Mouse (Mus musculus) CH12.LX (cell line): ENCODE results near the gene Olfr1308. TPM values are rescaled to one million over a fixed set of nuclear protein-coding genes. Genes with fewer than 3 reads are reported as not detected.

ENCODE experiments used
- DNase-seq: peaks from one replicate; pipeline ENCODE4 v3.0.0-alpha.2; 2013; ENCODE audit errors: extremely low read depth
- H3K27ac ChIP-seq: 2 replicates; pipeline ENCODE4 v1.5.1; 2012; ENCODE audit warnings: low read depth, mild to moderate bottlenecking, control low read depth, moderate library complexity; ENCODE audit not compliant: insufficient read depth
- H3K27me3 ChIP-seq: replicated peaks from 2 replicates; pipeline ENCODE3; 2012; ENCODE audit warnings: inconsistent platforms
- H3K36me3 ChIP-seq, 2 experiments: replicated peaks in 1 of 2; 2 replicates each; pipeline versions ENCODE3 to v1.6.1; 2012; ENCODE audit warnings: inconsistent platforms in 1 of 2, low read length in 1 of 2, mild to moderate bottlenecking in 1 of 2, mixed read lengths in 1 of 2, moderate library complexity in 1 of 2; ENCODE audit not compliant: control insufficient read depth in 1 of 2, insufficient read depth in 1 of 2
- H3K4me1 ChIP-seq, 2 experiments: 2 replicates each; pipeline ENCODE4 v1.6.1; 2012; ENCODE audit warnings: inconsistent platforms in 1 of 2, moderate library complexity in 1 of 2; ENCODE audit not compliant: insufficient read depth in 2 of 2, control insufficient read depth in 1 of 2
- H3K4me2 ChIP-seq: 2 replicates; pipeline ENCODE4 v1.6.1; 2012; ENCODE audit warnings: low read depth, mild to moderate bottlenecking, control low read depth; ENCODE audit not compliant: poor library complexity, insufficient read depth, severe bottlenecking
- H3K4me3 ChIP-seq, 3 experiments: fragments of 150-350 bp in 1 of 3; sonication (generic) in 1 of 3; replicated peaks in 1 of 3; 2 replicates each; pipeline versions ENCODE3 to v1.5.1; 2011 to 2012; ENCODE audit warnings: low read depth in 2 of 3, low read length in 2 of 3, mild to moderate bottlenecking in 2 of 3, moderate library complexity in 2 of 3, control low read depth in 1 of 3, improper control_type of control experiment in 1 of 3, inconsistent platforms in 1 of 3, mixed read lengths in 1 of 3; ENCODE audit not compliant: poor library complexity in 1 of 3
- H3K79me2 ChIP-seq: replicated peaks from 2 replicates; pipeline ENCODE4 v1.6.1; 2012; ENCODE audit warnings: mild to moderate bottlenecking, moderate library complexity; ENCODE audit not compliant: control insufficient read depth, poor library complexity, insufficient read depth, severe bottlenecking; ENCODE audit errors: extremely low read depth
- H3K9ac ChIP-seq: 2 replicates; pipeline ENCODE4 v1.6.1; 2012; ENCODE audit warnings: low read depth, mild to moderate bottlenecking, control low read depth, moderate library complexity; ENCODE audit not compliant: insufficient read depth
- H3K9me3 ChIP-seq: replicated peaks from 2 replicates; pipeline ENCODE3; 2012; ENCODE audit warnings: low read length, inconsistent platforms, mixed read lengths
- E2F4 ChIP-seq: IDR thresholded peaks from 2 replicates; pipeline ENCODE4 v1.6.1; 2011; ENCODE audit warnings: low read depth, low read length, improper control_type of control experiment; ENCODE audit not compliant: insufficient replicate concordance
- ELF1 ChIP-seq: IDR thresholded peaks from 2 replicates; pipeline ENCODE4 v1.6.1; 2014; ENCODE audit warnings: low read depth, mild to moderate bottlenecking, inconsistent platforms, low read length, improper control_type of control experiment
- GABPA ChIP-seq: IDR thresholded peaks from 2 replicates; pipeline ENCODE4 v1.6.1; 2012; ENCODE audit warnings: low read depth, low read length, improper control_type of control experiment, inconsistent platforms; ENCODE audit not compliant: insufficient replicate concordance
- HCFC1 ChIP-seq: IDR thresholded peaks from 2 replicates; pipeline ENCODE4 v1.6.1; 2012; ENCODE audit warnings: low read depth, mild to moderate bottlenecking, inconsistent platforms, low read length, improper control_type of control experiment
- IRF4 ChIP-seq: IDR thresholded peaks from 2 replicates; pipeline ENCODE4 v1.6.1; 2014; ENCODE audit warnings: low read depth, mild to moderate bottlenecking, inconsistent platforms, low read length, improper control_type of control experiment
- JUN ChIP-seq: IDR thresholded peaks from 2 replicates; pipeline ENCODE4 v1.6.1; 2011; ENCODE audit warnings: low read depth, mild to moderate bottlenecking, low read length, improper control_type of control experiment, moderate library complexity; ENCODE audit not compliant: insufficient read depth
- JUND ChIP-seq: conservative IDR thresholded peaks from 2 replicates; pipeline ENCODE4 v1.6.1; 2011; ENCODE audit warnings: low read depth, low read length, improper control_type of control experiment
- KAT2A ChIP-seq: IDR thresholded peaks from 2 replicates; pipeline ENCODE4 v1.6.1; 2012; ENCODE audit warnings: low read length, improper control_type of control experiment, inconsistent platforms; ENCODE audit not compliant: insufficient replicate concordance
- MAX ChIP-seq: IDR thresholded peaks from 2 replicates; pipeline ENCODE4 v1.6.1; 2011; ENCODE audit warnings: low read length, improper control_type of control experiment
- MAZ ChIP-seq: IDR thresholded peaks from 2 replicates; pipeline ENCODE4 v1.6.1; 2012; ENCODE audit warnings: low read depth, mild to moderate bottlenecking, inconsistent platforms, low read length, improper control_type of control experiment, moderate library complexity
- MEF2A ChIP-seq: IDR thresholded peaks from 2 replicates; pipeline ENCODE4 v1.6.1; 2014; ENCODE audit warnings: low read depth, mild to moderate bottlenecking, inconsistent platforms, low read length, improper control_type of control experiment, borderline replicate concordance
- MYC ChIP-seq: IDR thresholded peaks from 2 replicates; pipeline ENCODE4 v1.6.1; 2011; ENCODE audit warnings: low read depth, mild to moderate bottlenecking, improper control_type of control experiment, low read length
- NELFE ChIP-seq: IDR thresholded peaks from 2 replicates; pipeline ENCODE4 v1.6.1; 2011; ENCODE audit warnings: low read depth, low read length, improper control_type of control experiment
- NRF1 ChIP-seq: IDR thresholded peaks from 2 replicates; pipeline ENCODE4 v1.6.1; 2014; ENCODE audit warnings: low read depth, mild to moderate bottlenecking, inconsistent platforms, low read length, improper control_type of control experiment, moderate library complexity
- POLR2A ChIP-seq: IDR thresholded peaks from 2 replicates; pipeline ENCODE4 v1.6.1; 2011; ENCODE audit warnings: low read depth, mild to moderate bottlenecking, improper control_type of control experiment, low read length
- POLR2AphosphoS2 ChIP-seq: IDR thresholded peaks from 2 replicates; pipeline ENCODE4 v1.6.1; 2011; ENCODE audit warnings: low read depth, low read length, improper control_type of control experiment
- RCOR1 ChIP-seq: conservative IDR thresholded peaks from 2 replicates; pipeline ENCODE4 v1.6.1; 2012; ENCODE audit warnings: low read depth, mild to moderate bottlenecking, inconsistent platforms, low read length, improper control_type of control experiment
- SMC3 ChIP-seq: IDR thresholded peaks from 2 replicates; pipeline ENCODE4 v1.6.1; 2011; ENCODE audit warnings: low read depth, low read length, improper control_type of control experiment
- TBP ChIP-seq: conservative IDR thresholded peaks from 2 replicates; pipeline ENCODE4 v1.6.1; 2011; ENCODE audit warnings: low read depth, low read length, improper control_type of control experiment
- USF2 ChIP-seq: conservative IDR thresholded peaks from 2 replicates; pipeline ENCODE4 v1.6.1; 2011; ENCODE audit warnings: low read depth, low read length, improper control_type of control experiment
- ZC3H11A ChIP-seq: IDR thresholded peaks from 2 replicates; pipeline ENCODE4 v1.6.1; 2012; ENCODE audit warnings: low read depth, mild to moderate bottlenecking, inconsistent platforms, low read length, improper control_type of control experiment
- ZKSCAN1 ChIP-seq: IDR thresholded peaks from 2 replicates; pipeline ENCODE4 v1.6.1; 2012; ENCODE audit warnings: low read depth, inconsistent platforms, low read length, improper control_type of control experiment, borderline replicate concordance
- ZMIZ1 ChIP-seq: IDR thresholded peaks from 2 replicates; pipeline ENCODE4 v1.6.1; 2012; ENCODE audit warnings: low read depth, mild to moderate bottlenecking, inconsistent platforms, low read length, improper control_type of control experiment
- dilution Hi-C: fragments of 300-500 bp; cut with MboI; formaldehyde crosslinking; loops from 2 replicates; pipeline ENCODE4 v1.14.3; 2020; ENCODE audit warnings: low sequenced_read_pairs; ENCODE audit not compliant: extremely low pct_unique_long_range_greater_than_20kb, extremely low pct_ligation_motif_present
- in situ Hi-C: fragments of 300-500 bp; cut with MboI; formaldehyde crosslinking; loops from 3 replicates; pipeline ENCODE4 v1.14.3; 2019; ENCODE audit warnings: low sequenced_read_pairs, low pct_ligation_motif_present, low pct_unique_long_range_greater_than_20kb, mixed read lengths
- polyA plus RNA-seq: library from polyadenylated mRNA; unstranded; fragments of >175 nt; gene quantifications from 2 replicates; pipeline ENCODE4 v1.2.1, GENCODE M21; 2012; ENCODE audit warnings: low read depth; ENCODE audit not compliant: insufficient read length
- total RNA-seq, 2 experiments: library from RNA; depleted of rRNA; stranded (reverse); fragments of 300-350 nt in 1 of 2; fragments of >200 nt in 1 of 2; gene quantifications; 2 replicates each; pipeline ENCODE4 v1.2.3; 2012 to 2014

Gene Olfr1308
- total and polyA plus RNA-seq, 3 experiments = not detected

DNA sequence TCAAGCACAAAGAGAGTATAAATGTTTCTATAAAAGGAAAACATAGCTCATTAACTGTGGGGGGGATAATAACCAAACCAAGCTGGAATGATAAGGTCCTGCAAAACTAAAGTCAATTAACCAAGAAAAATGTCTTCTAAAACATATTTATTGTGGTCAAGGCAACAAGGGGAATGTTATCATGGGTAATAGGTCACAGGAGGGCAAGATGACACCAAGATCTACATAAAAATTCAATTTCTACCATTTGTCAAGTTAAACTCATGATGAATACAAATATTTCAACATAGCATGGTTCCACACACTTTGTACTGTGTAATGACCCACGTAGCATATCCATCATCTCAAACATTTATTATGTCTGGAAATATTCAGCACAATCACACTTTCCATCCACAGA, 25.4 kb upstream of the Olfr1308 start, which contains the start of gene Olfr1309:
Olfr1309 (minus strand) TSS at position 101 of the 400 bp plus-strand sequence.
- dilution Hi-C loops = no loop called here
- Histone ChIP-seq H3K36me3 (no peaks in the 10 kb centered on the region), H3K27me3 (peaks cover 8% of the 10 kb centered on the region), H3K9ac (no peak within 1 kb of the TSS), H3K4me2 (no peak within 1 kb of the TSS), H3K4me3 (no peak within 1 kb of the TSS), H3K4me1 (no peaks in the 10 kb centered on the region), H3K27ac (no peak within 1 kb of the TSS), H3K79me2 (no peaks in the 10 kb centered on the region), H3K9me3 (no peaks in the 10 kb centered on the region)
- TF ChIP-seq NELFE (no peak), HCFC1 (no peak), IRF4 (no peak), ZC3H11A (no peak), USF2 (no peak), RCOR1 (no peak), MEF2A (no peak), GABPA (no peak), ZMIZ1 (no peak), POLR2AphosphoS2 (no peak), JUND (no peak), E2F4 (no peak), ZKSCAN1 (no peak), JUN (no peak), NRF1 (no peak)
- DNase-seq = no peak
- in situ Hi-C loops = no loop called here

DNA sequence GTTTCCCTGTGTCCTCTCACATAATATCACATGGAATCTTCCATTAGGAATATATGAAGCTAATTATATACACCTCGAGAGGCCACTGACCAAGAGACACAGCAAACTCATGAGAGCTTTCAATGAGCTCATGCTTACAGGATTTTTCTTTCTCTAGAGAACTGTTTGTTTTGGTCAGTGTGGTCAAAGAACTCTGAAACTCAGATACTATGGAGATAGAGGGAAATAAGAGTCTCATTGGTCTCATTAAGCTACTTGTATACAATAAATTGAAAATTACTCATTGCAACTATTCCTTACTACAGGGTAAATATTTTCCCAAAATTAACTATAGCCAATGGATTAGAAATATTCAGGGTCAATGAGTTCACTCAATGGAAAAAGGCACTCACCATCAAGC, 15.4 kb downstream of the Olfr1308 start, which contains the start of gene Olfr1307:
Olfr1307 (minus strand) TSS at position 101 of the 400 bp plus-strand sequence.
- dilution Hi-C loops = no loop called here
- no peak within 1 kb of the TSS for H3K9ac ChIP-seq
- in situ Hi-C loops = no loop called here
- H3K27me3 ChIP-seq = no peaks in the 10 kb centered on the region
- H3K4me2 ChIP-seq = no peak within 1 kb of the TSS
- no peaks in the 10 kb centered on the region for H3K9me3 ChIP-seq
- TF ChIP-seq MAX (no peak), POLR2AphosphoS2 (no peak), ZMIZ1 (no peak), JUND (no peak), NELFE (no peak), MAZ (no peak), JUN (no peak), POLR2A (no peak), KAT2A (no peak), TBP (no peak), SMC3 (no peak), ELF1 (no peak), MYC (no peak), USF2 (no peak), IRF4 (no peak), MEF2A (no peak)
- H3K36me3 ChIP-seq = no peaks in the 10 kb centered on the region
- no peak within 1 kb of the TSS for H3K27ac ChIP-seq
- no peak within 1 kb of the TSS for H3K4me3 ChIP-seq
- H3K4me1 ChIP-seq = no peaks in the 10 kb centered on the region
- DNase-seq = no peak
- no peaks in the 10 kb centered on the region for H3K79me2 ChIP-seq
